In genomic region chr2:152604057-152604456, GRCm38 (mm10) we compare ENCODE assay signal across 11 mouse cellular contexts. TPM values are rescaled to one million over a fixed set of nuclear protein-coding genes. Genes with fewer than 3 reads are reported as not detected.
DNase-seq lines count a peak whose midpoint lies in the region; ATAC-seq and TF ChIP-seq lines count a peak whose summit lies in the region.
"Had no signal": no experiment of that assay in that cellular context is flagged by ENCODE, and none has a peak within 500 bp of the region (broad histone marks: within the 10 kb centered on the region; RNA-seq: fewer than 3 reads in every experiment).

Gene Defb36, plus strand, starts transcription at chr2:152604327.

- intact Hi-C loops in left cerebral cortex, postnatal 4 days (cut with DNase I), result no loop called here

- no peak within 1 kb of the TSS for H3K4me2 ChIP-seq in stomach, postnatal 0 days (replicated peaks; ENCODE audit: low read depth)
- H3K4me2 ChIP-seq: stomach, embryonic 15.5 days had no signal

- no peaks in the 10 kb centered on the region for H3K79me2 ChIP-seq in MEL (ENCODE audit: control insufficient read depth, insufficient read depth, low read length, poor library complexity)

- TF ChIP-seq RAD21 in MEL (IDR thresholded peaks at IDR 0.05; ENCODE audit: low read depth, low read length), result peak; percentile 10

- TF ChIP-seq EP300 in MEL (IDR thresholded peaks at IDR 0.05; ENCODE audit: low read depth in 1 of 2, low read length in 2 of 2), result no peak
- no peak for TF ChIP-seq EP300 in stomach, postnatal 0 days (optimal IDR thresholded peaks at IDR 0.05)

- ATAC-seq in stomach, postnatal 0 days (ENCODE audit: low FRiP score, low TSS enrichment), result 0 out of 2 replicates have a peak, but pooled peaks have one; percentile 22
- no peak for ATAC-seq in monocyte, adult 5-6 weeks (replicated peaks; ENCODE audit: insufficient number of reproducible peaks, low FRiP score, low TSS enrichment, poor library complexity, severe bottlenecking)

- WGBS in stomach, postnatal 0 days, result 81% methylated on average over 15 of the region's 15 CpGs

- no peak for TF ChIP-seq POLR2A in MEL (IDR thresholded peaks at IDR 0.05; ENCODE audit: control insufficient read depth in 1 of 2, insufficient read depth in 1 of 2, low read depth in 1 of 2, low read length in 2 of 2, poor library complexity in 1 of 2)

- H3K9ac ChIP-seq in MEL (ENCODE audit: control insufficient read depth, low read depth, low read length, poor library complexity, severe bottlenecking), result no peak within 1 kb of the TSS
- no peak within 1 kb of the TSS for H3K9ac ChIP-seq in stomach, postnatal 0 days (ENCODE audit: low read length)
- H3K9ac ChIP-seq: stomach, embryonic 15.5 days had no signal

- peaks cover 0 to 1% of the 10 kb centered on the region in 2 experiments; a peak in 1 of 4 replicates for H3K27me3 ChIP-seq in MEL (ENCODE audit: control insufficient read depth in 1 of 2, insufficient read depth in 2 of 2, low read length in 2 of 2)
- no peaks in the 10 kb centered on the region for H3K27me3 ChIP-seq in stomach, postnatal 0 days (ENCODE audit: control insufficient read depth, insufficient read depth, low read length)
- H3K27me3 ChIP-seq: stomach, embryonic 15.5 days had no signal

- peak; percentile 20 to 53 for DNase-seq in cerebellum, postnatal 14 days
- DNase-seq in cerebellum, adult 9-11 months, result no peak
- DNase-seq in left cerebral cortex, postnatal 4 days, result peak; percentile 24
- no peak for DNase-seq in left cerebral cortex, adult 11 months (ENCODE audit: low spot score)
- DNase-seq in MEL (ENCODE audit: low read depth, low spot score), result peak; percentile 14
- peak; percentile 53 for DNase-seq in induced T-regulatory cell, adult 2 months (ENCODE audit: low read depth)
- DNase-seq in stomach, postnatal 0 days (ENCODE audit: low spot score), result peak; percentile 49

- no peak within 1 kb of the TSS for H3K4me3 ChIP-seq in MEL (ENCODE audit: control insufficient read depth in 1 of 2, insufficient read depth in 1 of 2, low read depth in 2 of 2, low read length in 2 of 2)
- no peak within 1 kb of the TSS for H3K4me3 ChIP-seq in stomach, postnatal 0 days (ENCODE audit: low read depth, low read length)
- H3K4me3 ChIP-seq: stomach, embryonic 15.5 days had no signal

- H3K4me1 ChIP-seq in MEL (ENCODE audit: control insufficient read depth in 1 of 2, insufficient read depth in 2 of 2, low read length in 2 of 2), result no peaks in the 10 kb centered on the region
- no peaks in the 10 kb centered on the region for H3K4me1 ChIP-seq in stomach, postnatal 0 days (replicated peaks; ENCODE audit: control insufficient read depth, insufficient read depth)
- H3K4me1 ChIP-seq: stomach, embryonic 15.5 days had no signal

- no peak within 1 kb of the TSS for H3K27ac ChIP-seq in MEL (ENCODE audit: control insufficient read depth, low read depth, low read length)
- no peak within 1 kb of the TSS for H3K27ac ChIP-seq in stomach, postnatal 0 days (replicated peaks)
- H3K27ac ChIP-seq: stomach, embryonic 15.5 days had no signal

- no peaks in the 10 kb centered on the region for H3K36me3 ChIP-seq in MEL (ENCODE audit: control insufficient read depth in 1 of 2, insufficient read depth in 2 of 2, low read length in 2 of 2)
- no peaks in the 10 kb centered on the region for H3K36me3 ChIP-seq in stomach, postnatal 0 days (ENCODE audit: control insufficient read depth, insufficient read depth, low read length)
- H3K36me3 ChIP-seq: stomach, embryonic 15.5 days had no signal

- TF ChIP-seq CTCF in MEL (IDR thresholded peaks at IDR 0.05 in 2 of 3, conservative IDR thresholded peaks at IDR 0.05 in 1 of 3; ENCODE audit: control insufficient read depth in 1 of 3, insufficient read depth in 1 of 3, low read depth in 2 of 3, low read length in 3 of 3, poor library complexity in 1 of 3, severe bottlenecking in 1 of 3), result peak; percentile 38 to 57 (median 52); a peak in 5 of 6 replicates
- peak; percentile 64 for TF ChIP-seq CTCF in stomach, postnatal 0 days (IDR thresholded peaks at IDR 0.05; ENCODE audit: low read depth)

- no peaks in the 10 kb centered on the region for H3K9me3 ChIP-seq in MEL (replicated peaks; ENCODE audit: insufficient read depth, low read length)
- no peaks in the 10 kb centered on the region for H3K9me3 ChIP-seq in stomach, postnatal 0 days (ENCODE audit: control insufficient read depth, low read length)
- H3K9me3 ChIP-seq: stomach, embryonic 15.5 days had no signal

TF ChIP-seq in MEL, 35 proteins besides CTCF, POLR2A, EP300 and RAD21:
- TF ChIP-seq SMC3 (IDR thresholded peaks at IDR 0.05; ENCODE audit: low read depth, low read length) (peak; percentile 52), ZKSCAN1 (IDR thresholded peaks at IDR 0.05; ENCODE audit: low read depth, low read length) (no peak), HCFC1 (IDR thresholded peaks at IDR 0.05; ENCODE audit: low read depth, low read length) (no peak), SIN3A (IDR thresholded peaks at IDR 0.05; ENCODE audit: low read length) (no peak)

RNA-seq across cellular contexts. Expression of gene Defb36, which starts in this region (rescaled TPM):
- total RNA-seq in left cerebral cortex, postnatal 4 days (2021), result not detected
- total RNA-seq in MEL (2012; rRNA removed), result not detected in 2 replicates
- not detected for polyA plus RNA-seq in MEL (2012; ENCODE audit: insufficient read depth in 1 of 2, insufficient read length in 2 of 2, low read depth in 1 of 2, low replicate concordance in 2 of 2, missing spikeins in 1 of 2)
- polyA plus RNA-seq in stomach, postnatal 0 days (2015; fragmentation: Nextera tagmentation; extraction: Ambion mirVana), result 0.23 TPM in 1 of 2 replicates, not detected in the other
- total RNA-seq in monocyte, adult 5-6 weeks (2017), result not detected in 3 replicates
- total RNA-seq: heart, adult 18-20 months had no signal
- polyA plus RNA-seq: lung, embryonic 16.5 days; stomach, embryonic 15.5 days had no signal

Comparison
In these comparisons a context has a peak if more than half of its experiments do, and no peak if none do; other contexts are left out.
1. DNase-seq: peak in cerebellum, postnatal 14 days (2 of 2) and induced T-regulatory cell, adult 2 months (single experiment); none in cerebellum, adult 9-11 months (single experiment) and left cerebral cortex, adult 11 months (single experiment).
2. Peak in DNase-seq in left cerebral cortex, postnatal 4 days; RNA of the gene not detected or under 1 TPM.
3. Peak in DNase-seq in MEL; RNA of the gene not detected or under 1 TPM.
4. Peak in DNase-seq and ATAC-seq in stomach, postnatal 0 days; RNA of the gene not detected or under 1 TPM.